Mouse (Mus musculus) testis, adult 2 months (tissue): ENCODE results near the gene Gm45213.

ENCODE experiments used
- CTCF ChIP-seq: fragments of 200-500 bp; IDR thresholded peaks from 2 replicates; pipeline ENCODE4 v1.5.1; 2012; ENCODE audit warnings: low read depth, mild to moderate bottlenecking, inconsistent platforms, low read length, moderate library complexity; ENCODE audit not compliant: control insufficient read depth, insufficient read depth, insufficient replicate concordance
- POLR2A ChIP-seq: fragments of 200-500 bp; IDR thresholded peaks from 2 replicates; pipeline ENCODE4 v1.6.1; 2012; ENCODE audit warnings: low read depth, mild to moderate bottlenecking, inconsistent platforms, low read length, moderate library complexity; ENCODE audit not compliant: control insufficient read depth

DNA sequence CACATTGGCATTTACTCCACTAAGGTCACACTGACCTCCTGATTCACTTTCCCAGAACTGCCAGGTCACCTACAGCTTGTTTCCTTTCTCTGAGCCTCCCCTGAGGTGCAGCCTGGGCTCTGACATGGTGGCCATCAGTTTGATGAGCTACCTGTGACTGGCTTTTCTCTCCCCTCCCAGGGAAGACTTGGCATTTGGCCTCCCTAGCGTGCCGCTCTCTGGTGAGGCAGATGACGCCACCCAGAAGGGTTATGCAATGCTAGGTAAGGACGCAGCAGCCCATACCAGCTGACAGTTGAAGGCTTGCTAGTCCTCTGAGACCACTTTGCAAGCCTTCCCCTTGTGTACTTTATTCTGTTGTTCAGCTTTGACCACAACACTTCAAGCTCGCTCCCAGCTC, 40.0 kb upstream of the Gm45213 start:
- TF ChIP-seq POLR2A (no peak), CTCF (no peak)
